Mouse (Mus musculus) layer of hippocampus, postnatal 10 days (tissue): Measurements from ENCODE around the gene Lrrn4cl. TPM values are rescaled to one million over a fixed set of nuclear protein-coding genes. Genes with fewer than 3 reads are reported as not detected.
"Not testable (repeated sequence)": the region's sequence is repeated elsewhere in the genome, so short reads cannot be mapped to it uniquely, and the experiment has no call there.

Experiments
- DNase-seq, 2 experiments: peaks; one replicate each; pipeline ENCODE4 v3.0.0; 2021; ENCODE audit warnings: low spot score in 2 of 2
- total RNA-seq, 2 experiments: library from RNA; stranded (reverse); gene quantifications; 2 replicates each; pipeline ENCODE4 v1.2.3; 2021

Gene Lrrn4cl
- total RNA-seq, 2 experiments from 2014 or later, result 0.66 to 0.78 TPM

DNA sequence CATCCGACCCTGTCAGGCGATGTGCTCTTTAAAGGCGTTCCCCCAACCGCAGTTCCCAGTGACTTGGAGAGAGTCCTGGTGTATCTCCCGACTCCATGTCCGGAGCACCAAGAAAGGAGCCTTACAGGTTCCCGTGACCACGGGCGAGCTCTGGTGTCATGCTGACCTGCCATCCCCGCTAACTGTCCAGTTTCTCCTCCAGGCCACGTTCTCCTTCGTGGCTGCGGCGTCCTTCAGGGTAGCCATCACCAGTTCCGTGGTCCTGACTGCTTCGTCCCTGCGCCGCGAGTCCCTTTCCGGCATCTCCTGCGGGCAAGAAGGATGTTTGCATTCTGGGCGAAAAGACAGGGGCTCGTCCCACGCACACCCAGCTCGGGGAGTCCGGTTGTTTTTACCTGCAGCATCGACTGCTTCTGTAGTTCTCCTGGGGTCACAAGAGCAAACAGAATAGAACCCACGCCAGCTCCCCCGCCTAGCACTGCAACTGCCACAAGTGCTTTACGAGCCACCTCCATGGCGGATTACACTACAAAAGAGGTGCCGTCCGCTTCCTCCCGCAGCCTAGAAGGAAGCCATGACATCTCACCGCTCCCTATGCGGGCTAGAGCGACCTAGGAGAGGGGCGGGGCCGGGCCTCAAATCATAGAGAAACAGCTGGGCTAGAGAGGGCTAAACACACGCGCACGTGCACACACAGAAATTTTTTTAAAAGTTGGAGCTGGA is 29.9 kb downstream of the Lrrn4cl start, which contains the start of gene Uqcc3:
Uqcc3 (minus strand) TSS at position 613 of the 723 bp plus-strand sequence.
- peak; percentile 82 to 87 for DNase-seq

- DNase-seq, result no peak
Observed at GRCm38 (mm10) chr19:8881034-8881392, 30.4 kb downstream of the Lrrn4cl start.

DNA sequence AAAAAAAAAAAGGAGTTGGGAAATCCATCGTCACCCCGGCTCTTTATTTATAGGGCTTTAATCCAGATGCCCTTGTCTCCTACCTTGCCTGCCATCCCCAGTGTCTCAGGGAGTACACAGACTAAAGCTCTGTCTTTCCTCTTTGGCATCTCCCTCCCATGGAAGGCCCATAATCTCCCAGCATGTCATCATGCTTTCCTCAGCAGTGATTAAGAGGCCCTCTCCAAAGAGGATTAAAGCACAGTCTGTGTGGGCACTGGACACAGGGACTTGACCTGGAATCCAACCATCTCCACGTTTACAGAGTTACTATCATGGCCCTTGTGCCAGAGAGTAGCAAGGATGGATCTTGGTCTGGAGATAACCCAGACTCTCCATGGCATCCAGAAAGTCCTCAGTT is 33.0 kb downstream of the Lrrn4cl start, which contains the start of the genes Lbhd1 and Gm49403:
Lbhd1 (plus strand) TSS at position 117 of the 400 bp plus-strand sequence.
Gm49403 (plus strand) TSS at position 315 of the 400 bp plus-strand sequence.
- DNase-seq, result no peak

DNA sequence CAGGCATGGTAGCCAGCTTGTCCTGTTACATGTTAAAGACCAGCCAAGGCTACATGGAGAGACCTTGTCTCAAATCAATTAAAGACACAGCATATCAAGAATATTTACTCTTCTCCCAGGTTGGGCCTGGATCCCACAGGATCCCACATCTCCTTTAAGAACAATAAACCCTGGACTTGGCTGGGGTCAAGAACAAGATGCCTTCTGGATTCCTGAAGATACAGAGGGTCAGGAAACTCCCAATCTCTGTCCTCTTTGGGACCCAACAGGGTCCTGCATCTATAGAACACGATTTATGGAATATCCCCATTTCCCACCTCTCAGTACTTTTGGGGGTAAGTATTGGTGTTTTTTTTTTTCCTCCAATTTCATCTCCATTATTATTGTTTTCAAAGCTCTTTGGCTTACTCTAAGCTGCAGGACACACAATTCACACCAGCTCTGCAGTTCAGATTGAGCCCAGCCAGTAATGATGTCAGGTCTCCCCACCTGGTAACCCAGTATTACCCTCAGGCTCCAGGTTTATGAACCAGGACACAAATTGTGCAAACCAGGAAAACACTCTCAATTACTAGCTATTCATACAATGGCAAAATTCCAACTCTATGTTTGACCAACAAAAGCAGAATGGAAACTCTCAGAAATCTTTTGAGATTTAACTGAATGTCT is 36.5 kb downstream of the Lrrn4cl start:
- DNase-seq, result no peak

DNA sequence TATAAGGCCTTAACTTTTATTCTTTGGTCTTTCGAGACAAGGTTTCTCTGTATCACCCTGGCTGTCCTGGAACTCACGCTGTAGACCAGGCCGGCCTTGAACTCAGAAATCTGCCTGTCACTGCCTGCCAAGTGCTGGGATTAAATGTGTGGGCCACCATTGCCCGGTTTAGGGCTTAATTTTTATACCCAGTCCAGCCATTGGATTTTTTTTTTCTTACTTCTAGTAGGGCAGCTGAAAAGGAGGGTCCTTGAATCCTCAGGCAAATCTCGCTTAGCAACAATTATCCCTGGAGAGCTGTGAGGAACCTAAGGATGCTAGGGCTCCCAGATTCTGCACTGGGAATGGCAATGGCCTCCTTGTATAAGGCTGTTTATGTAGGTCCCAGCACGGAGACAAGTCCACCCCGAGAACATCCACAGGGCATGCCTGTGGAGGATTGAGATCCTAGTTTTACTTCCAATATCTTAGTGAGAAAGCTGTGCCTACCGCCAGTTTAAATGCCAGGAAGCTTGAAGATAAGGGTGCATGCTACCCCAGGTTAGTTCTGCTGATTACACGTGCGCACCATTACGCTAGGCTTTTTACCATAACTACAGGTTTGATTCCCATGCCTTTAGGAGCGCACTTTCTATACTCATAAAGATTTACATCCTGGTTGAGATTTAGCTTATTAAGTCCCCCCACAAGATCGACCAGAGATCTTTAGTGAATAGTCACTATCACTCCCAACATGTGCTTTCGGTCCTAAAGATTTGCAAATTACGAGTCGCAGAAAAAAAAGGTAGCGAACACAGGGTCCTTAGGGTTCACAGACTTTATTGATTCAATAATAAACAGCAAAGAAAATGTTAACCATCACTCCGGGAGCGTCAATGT is 37.3 kb downstream of the Lrrn4cl start:
- DNase-seq, result no peak

- peak; percentile 93 to 95 for DNase-seq
Observed at GRCm38 (mm10) chr19:8888511-8889385, 38.2 kb downstream of the Lrrn4cl start, which contains the start of the genes 1810009A15Rik and Gm49416. Gene 1810009A15Rik (plus strand): TSS chr19:8888853. Gene Gm49416 (plus strand): TSS chr19:8888926.

- peak; percentile 87 to 90 for DNase-seq
Observed at GRCm38 (mm10) chr19:8892829-8893766, 42.5 kb downstream of the Lrrn4cl start, which contains the start of gene Ints5. Gene Ints5 (plus strand): TSS chr19:8893005.

- DNase-seq, result no peak
Observed at GRCm38 (mm10) chr19:8895397-8895960, 44.9 kb downstream of the Lrrn4cl start.

DNA sequence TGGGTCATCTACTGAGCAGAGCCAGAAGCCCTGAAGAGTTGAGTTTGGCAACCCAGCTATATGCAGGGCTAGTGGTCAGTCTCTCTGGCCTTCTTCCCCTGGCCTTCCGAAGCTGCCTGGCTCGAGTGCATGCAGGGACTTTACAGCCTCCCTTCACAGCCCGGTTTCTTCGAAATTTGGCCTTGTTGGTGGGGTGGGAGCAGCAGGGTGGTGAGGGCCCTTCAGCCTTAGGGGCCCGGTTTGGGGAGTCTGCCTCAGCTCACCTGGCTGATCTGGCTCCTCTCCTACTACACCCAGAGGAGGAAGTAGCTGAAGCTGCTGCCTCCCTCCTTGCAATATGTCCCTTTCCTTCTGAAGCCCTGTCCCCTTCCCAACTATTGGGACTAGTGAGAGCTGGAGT is 45.7 kb downstream of the Lrrn4cl start:
- DNase-seq, result not testable (repeated sequence)

DNA sequence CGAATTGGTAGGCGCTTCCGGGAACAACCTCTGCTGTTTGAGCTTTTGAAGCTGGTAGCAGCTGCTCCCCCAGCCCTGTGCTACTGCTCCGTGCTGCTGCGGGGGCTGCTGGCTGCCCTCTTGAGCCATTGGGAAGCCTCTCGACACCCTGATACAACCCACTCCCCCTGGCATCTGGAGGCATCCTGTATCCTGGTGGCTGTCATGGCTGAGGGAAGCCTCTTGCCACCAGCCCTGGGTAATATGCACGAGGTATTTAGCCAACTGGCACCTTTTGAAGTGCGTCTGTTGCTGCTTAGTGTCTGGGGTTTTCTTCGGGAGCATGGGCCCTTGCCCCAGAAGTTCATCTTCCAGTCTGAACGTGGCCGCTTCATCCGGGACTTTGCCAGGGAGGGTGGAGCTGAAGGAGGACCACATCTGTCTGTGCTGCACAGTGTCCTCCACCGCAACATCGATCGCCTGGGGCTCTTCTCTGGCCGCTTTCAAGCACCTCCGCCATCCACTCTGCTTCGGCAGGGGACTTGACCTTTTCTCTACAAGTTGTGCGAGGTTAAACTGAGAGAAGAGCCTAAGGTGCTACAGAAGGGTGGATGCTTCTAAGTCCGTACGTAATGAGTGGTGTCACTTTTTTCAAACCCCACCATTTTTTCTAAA is 46.8 kb downstream of the Lrrn4cl start:
- DNase-seq, result peak; percentile 42 to 61

- DNase-seq, result peak; percentile 92 to 94
Observed at GRCm38 (mm10) chr19:8897865-8898495, 47.4 kb downstream of the Lrrn4cl start, which contains the start of gene Ganab. Gene Ganab (plus strand): TSS chr19:8898071.

DNA sequence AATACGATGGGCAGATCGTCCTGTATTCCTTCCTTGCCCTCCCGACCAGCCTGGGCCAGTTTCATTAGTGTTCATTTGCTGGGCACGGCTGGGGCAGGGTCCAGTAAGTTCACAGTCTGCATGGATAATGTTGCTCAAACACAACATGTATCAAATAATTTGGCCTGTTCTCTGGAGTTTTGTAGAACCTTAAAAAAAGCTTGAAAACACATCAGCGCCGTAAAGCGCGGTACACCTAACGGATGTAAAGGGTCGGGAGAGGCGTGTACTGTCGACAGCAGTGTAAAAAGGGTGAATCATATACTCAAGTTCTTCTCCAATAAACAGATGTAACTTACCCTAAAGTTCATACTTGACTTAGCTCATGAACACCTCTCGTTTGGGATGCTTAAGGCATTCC is 48.0 kb downstream of the Lrrn4cl start:
- DNase-seq, result no peak

- no peak for DNase-seq
Observed at GRCm38 (mm10) chr19:8899079-8899478, 48.5 kb downstream of the Lrrn4cl start.

DNA sequence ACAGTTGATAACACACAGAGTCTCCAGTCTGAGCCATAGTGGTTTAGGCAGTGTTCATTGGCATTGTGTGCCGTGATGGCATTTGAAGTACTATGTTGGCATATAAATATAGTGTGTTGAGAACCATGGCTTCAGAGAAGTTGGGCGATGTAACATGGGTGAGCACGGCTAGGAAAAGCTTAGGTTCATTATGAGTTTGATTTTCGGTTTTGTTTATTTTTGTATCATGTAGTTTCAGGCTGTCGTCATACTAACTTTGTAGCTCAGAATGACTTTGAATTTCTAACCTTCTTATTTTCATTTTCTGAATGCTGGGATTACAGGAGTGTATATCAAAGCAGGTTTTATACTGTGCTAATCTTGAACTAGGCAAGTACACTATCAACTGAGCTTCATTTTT is 52.8 kb downstream of the Lrrn4cl start:
- DNase-seq, result no peak
